Mouse (Mus musculus): ENCODE measurements around the gene Aftph.

GRCm38 (mm10) chr11:20663580-20664198 lies 77.7 kb downstream of the Aftph start:
- TF ChIP-seq CTCF (IDR thresholded peaks at IDR 0.05): no peak
- TF ChIP-seq EP300 (IDR thresholded peaks at IDR 0.05): no peak
